Mouse (Mus musculus) liver, adult 2 months (tissue): ENCODE data around the gene Ak5. TPM values are rescaled to one million over a fixed set of nuclear protein-coding genes. Genes with fewer than 3 reads are reported as not detected.

Experiments used
- DNase-seq: peaks from one replicate; pipeline ENCODE4 v3.0.0-alpha.2; 2011; ENCODE audit warnings: low read depth, low spot score; ENCODE audit errors: extremely low read depth
- H3K27ac ChIP-seq: fragments of 200-500 bp; replicated peaks from 2 replicates; pipeline ENCODE4 v1.5.1; 2012; ENCODE audit warnings: low read depth, mild to moderate bottlenecking, control low read depth, inconsistent platforms, low read length; ENCODE audit not compliant: insufficient read depth
- H3K27me3 ChIP-seq: fragments of 200-500 bp; 2 replicates; pipeline ENCODE4 v1.6.1; 2012; ENCODE audit warnings: mild to moderate bottlenecking, moderate library complexity, low read length, inconsistent platforms; ENCODE audit not compliant: control insufficient read depth, insufficient read depth
- H3K36me3 ChIP-seq: fragments of 200-500 bp; 2 replicates; pipeline ENCODE4 v1.6.1; 2012; ENCODE audit warnings: low read length, inconsistent platforms; ENCODE audit not compliant: control insufficient read depth, insufficient read depth
- H3K4me1 ChIP-seq: fragments of 200-500 bp; 2 replicates; pipeline ENCODE4 v1.6.1; 2011; ENCODE audit warnings: low read length; ENCODE audit not compliant: control insufficient read depth, insufficient read depth
- H3K4me3 ChIP-seq: fragments of 200-500 bp; 2 replicates; pipeline ENCODE4 v1.5.1; 2011; ENCODE audit warnings: low read depth, mild to moderate bottlenecking, control low read depth, low read length, moderate library complexity; ENCODE audit not compliant: insufficient read depth
- H3K79me2 ChIP-seq: fragments of 200-500 bp; 2 replicates; pipeline ENCODE4 v1.6.1; 2012; ENCODE audit warnings: inconsistent platforms, mild to moderate bottlenecking, low read length, moderate library complexity; ENCODE audit not compliant: control insufficient read depth, insufficient read depth
- H3K9ac ChIP-seq: fragments of 200-500 bp; 2 replicates; pipeline ENCODE4 v1.6.1; 2012; ENCODE audit warnings: low read depth, mild to moderate bottlenecking, control low read depth, inconsistent platforms, low read length
- CTCF ChIP-seq: fragments of 200-500 bp; IDR thresholded peaks from 2 replicates; pipeline ENCODE4 v1.5.1; 2011; ENCODE audit warnings: low read depth, low read length, control low read depth
- POLR2A ChIP-seq: fragments of 200-500 bp; IDR thresholded peaks from 2 replicates; pipeline ENCODE4 v1.6.1; 2011; ENCODE audit warnings: low read length, control low read depth; ENCODE audit not compliant: insufficient read depth; ENCODE audit errors: extremely low read depth
- WGBS: fragments of 180-500 bp; shearing (Covaris S2); methylation state at CpG from one replicate; pipeline ENCODE4 v1.1.7; 2018; 5-methylcytosine and 5-hydroxymethylcytosine counted together
- polyA plus RNA-seq: library from polyadenylated mRNA; depleted of rRNA; stranded (reverse); fragments of >200 nt; gene quantifications from 2 replicates; pipeline ENCODE4 v1.2.3, GENCODE M21; 2012; rRNA removed
- total RNA-seq: library from RNA; depleted of rRNA; stranded (reverse); fragments of >200 nt; gene quantifications from 2 replicates; pipeline ENCODE4 v1.2.3, GENCODE M21; 2014; rRNA removed

Gene Ak5
- total and polyA plus RNA-seq, 2 experiments = not detected

GRCm38 (mm10) chr3:152444114-152444513 is 224.0 kb downstream of the Ak5 start:
- Histone ChIP-seq H3K4me1 (no peaks in the 10 kb centered on the region), H3K79me2 (peaks cover 5% of the 10 kb centered on the region; the same call in 1 of the 2 replicates), H3K27me3 (no peaks in the 10 kb centered on the region), H3K4me3 (no peak overlapping the region), H3K9ac (no peak overlapping the region), H3K27ac (no peak overlapping the region), H3K36me3 (peaks cover 8% of the 10 kb centered on the region)
- no peak for TF ChIP-seq POLR2A
- no peak for TF ChIP-seq CTCF
- 81% methylated on average over 3 of the region's 3 CpGs for WGBS
- no peak for DNase-seq

DNA sequence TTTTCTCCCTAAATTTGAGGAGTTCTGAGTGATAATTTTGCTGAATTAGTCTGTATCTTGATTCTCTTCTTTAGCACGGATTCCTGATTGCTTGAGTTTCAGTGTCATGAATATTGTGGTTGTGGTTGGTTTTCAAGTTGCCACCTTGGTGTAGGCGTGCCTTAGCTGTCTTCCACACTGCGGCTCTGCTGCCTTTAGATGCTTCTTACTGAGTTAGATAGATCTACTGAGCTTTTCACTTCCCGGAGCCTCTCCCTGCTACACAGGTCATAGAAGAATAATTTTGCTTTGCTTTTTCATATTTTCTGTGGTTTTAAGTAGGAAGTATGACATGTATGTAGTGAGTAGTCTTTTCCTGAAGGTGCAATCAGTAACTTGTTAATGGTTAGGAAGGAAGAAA is 225.4 kb downstream of the Ak5 start:
- TF ChIP-seq POLR2A (no peak), CTCF (no peak)
- Histone ChIP-seq H3K4me3 (no peak overlapping the region), H3K9ac (no peak overlapping the region), H3K27ac (no peak overlapping the region), H3K27me3 (no peaks in the 10 kb centered on the region), H3K4me1 (no peaks in the 10 kb centered on the region), H3K79me2 (peaks cover 5% of the 10 kb centered on the region; the same call in 1 of the 2 replicates), H3K36me3 (peaks cover 4% of the 10 kb centered on the region; the same call in 1 of the 2 replicates)
- DNase-seq = no peak
- WGBS = 96% methylated on average over 4 of the region's 4 CpGs

DNA sequence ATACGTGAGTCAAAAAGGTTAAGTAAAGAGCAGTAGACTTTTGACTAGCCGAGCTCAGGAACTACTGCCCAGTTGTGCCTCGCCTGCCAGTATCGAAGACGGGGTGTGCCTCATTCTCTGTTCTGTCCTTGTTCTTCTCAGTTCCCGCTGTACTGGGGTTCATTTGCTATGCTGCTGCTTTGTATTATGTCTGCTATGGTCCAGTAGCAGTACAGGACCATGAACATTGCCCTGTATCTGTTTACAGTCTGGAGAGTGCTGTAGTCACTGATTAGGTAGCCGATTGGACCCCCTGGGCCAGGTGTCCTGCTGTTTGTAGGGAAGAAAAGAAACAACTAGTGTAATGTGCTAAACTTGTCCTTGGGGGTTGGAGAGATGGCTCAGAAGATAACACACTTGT is 230.1 kb downstream of the Ak5 start:
- TF ChIP-seq CTCF (no peak), POLR2A (no peak)
- 28% methylated on average over 7 of the region's 7 CpGs for WGBS
- Histone ChIP-seq H3K4me3 (no peak overlapping the region), H3K79me2 (peaks cover 10% of the 10 kb centered on the region; the same call in 1 of the 2 replicates), H3K27me3 (no peaks in the 10 kb centered on the region), H3K27ac (no peak overlapping the region), H3K36me3 (no peaks in the 10 kb centered on the region), H3K9ac (no peak overlapping the region), H3K4me1 (no peaks in the 10 kb centered on the region; the same call in 1 of the 2 replicates)
- DNase-seq = peak; percentile 54

DNA sequence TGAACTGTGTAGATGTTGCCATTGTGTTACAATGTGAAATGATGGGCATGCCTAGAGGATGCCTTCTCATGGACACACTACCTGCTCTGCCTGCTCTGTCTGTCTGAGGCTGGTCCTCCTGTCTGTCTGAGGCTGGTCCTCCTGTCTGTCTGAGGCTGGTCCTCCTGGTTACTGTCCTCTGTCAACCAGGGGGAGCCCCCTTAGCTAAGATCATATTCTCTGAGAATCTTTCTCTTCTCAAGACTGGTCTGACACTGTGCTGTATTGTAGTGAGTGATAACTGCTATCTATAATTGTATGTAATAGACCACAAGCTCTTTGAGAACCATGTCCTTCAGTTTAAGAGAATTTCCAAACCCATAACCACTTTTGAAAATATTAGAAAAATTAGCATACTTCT is 232.6 kb downstream of the Ak5 start:
- TF ChIP-seq POLR2A (no peak), CTCF (no peak)

GRCm38 (mm10) chr3:152432677-152433076 is 235.5 kb downstream of the Ak5 start:
- 97% methylated on average over 7 of the region's 7 CpGs for WGBS
- DNase-seq = no peak
- TF ChIP-seq POLR2A (no peak), CTCF (no peak)
- Histone ChIP-seq H3K36me3 (peaks cover 12% of the 10 kb centered on the region), H3K4me3 (no peak overlapping the region), H3K27me3 (no peaks in the 10 kb centered on the region), H3K9ac (no peak overlapping the region), H3K79me2 (peaks cover 21% of the 10 kb centered on the region; the same call in 1 of the 2 replicates), H3K27ac (no peak overlapping the region), H3K4me1 (no peaks in the 10 kb centered on the region; the same call in 1 of the 2 replicates)

More for the DNA sequence above, 232.6 kb downstream of the Ak5 start:
- Histone ChIP-seq H3K4me1 (no peaks in the 10 kb centered on the region; the same call in 1 of the 2 replicates), H3K27ac (no peak overlapping the region), H3K27me3 (no peaks in the 10 kb centered on the region), H3K79me2 (peaks cover 12% of the 10 kb centered on the region; the same call in 1 of the 2 replicates), H3K9ac (no peak overlapping the region), H3K4me3 (no peak overlapping the region), H3K36me3 (no peaks in the 10 kb centered on the region; the same call in 1 of the 2 replicates)
- DNase-seq = no peak

DNA sequence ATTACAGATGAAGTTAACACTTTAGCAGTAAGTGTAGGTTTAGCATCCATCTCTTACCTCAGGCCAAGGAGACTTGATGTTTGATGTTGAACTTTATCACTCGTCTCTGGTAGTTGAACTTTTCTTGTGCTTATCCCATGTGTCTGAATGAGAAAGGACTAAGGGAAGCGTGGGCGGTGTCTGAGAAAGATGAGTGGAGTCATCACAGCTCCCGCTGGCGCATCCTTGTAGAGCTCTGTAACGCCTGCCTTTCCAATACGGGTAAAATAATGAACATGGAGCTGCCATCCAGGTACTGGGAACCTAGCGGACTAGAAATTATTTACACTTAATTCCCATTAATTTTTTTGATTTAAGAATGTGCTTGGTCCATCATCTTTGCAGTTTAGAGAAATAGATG is 239.2 kb downstream of the Ak5 start:
- Histone ChIP-seq H3K4me1 (no peaks in the 10 kb centered on the region), H3K79me2 (peaks cover 17% of the 10 kb centered on the region; the same call in 1 of the 2 replicates), H3K9ac (no peak overlapping the region), H3K36me3 (peaks cover 24% of the 10 kb centered on the region), H3K27ac (no peak overlapping the region), H3K4me3 (no peak overlapping the region), H3K27me3 (no peaks in the 10 kb centered on the region)
- TF ChIP-seq POLR2A = no peak
- TF ChIP-seq CTCF = no peak
- WGBS = 93% methylated on average over 8 of the region's 8 CpGs
- DNase-seq = no peak

Other genes with a start within 250 kb of the Ak5 start
- 23.7 and 27.1 TPM in 2 replicates for gene Pigk, start 45.7 kb upstream of the Ak5 start, total RNA-seq
- gene Pigk, start 45.7 kb upstream of the Ak5 start, polyA plus RNA-seq = 13.9 and 14.1 TPM in 2 replicates